Mouse (Mus musculus) thymus, postnatal 14 days (tissue): ENCODE measurements around the gene Btnl6.
A peak's percentile ranks its signal among the peaks of the same experiment; 100 is the strongest.
"Not testable (repeated sequence)": the region's sequence is repeated elsewhere in the genome, so short reads cannot be mapped to it uniquely, and the experiment has no call there.

ENCODE experiments used
- DNase-seq: peaks from one replicate; pipeline ENCODE4 v3.0.0; 2021

Gene Btnl6

DNA sequence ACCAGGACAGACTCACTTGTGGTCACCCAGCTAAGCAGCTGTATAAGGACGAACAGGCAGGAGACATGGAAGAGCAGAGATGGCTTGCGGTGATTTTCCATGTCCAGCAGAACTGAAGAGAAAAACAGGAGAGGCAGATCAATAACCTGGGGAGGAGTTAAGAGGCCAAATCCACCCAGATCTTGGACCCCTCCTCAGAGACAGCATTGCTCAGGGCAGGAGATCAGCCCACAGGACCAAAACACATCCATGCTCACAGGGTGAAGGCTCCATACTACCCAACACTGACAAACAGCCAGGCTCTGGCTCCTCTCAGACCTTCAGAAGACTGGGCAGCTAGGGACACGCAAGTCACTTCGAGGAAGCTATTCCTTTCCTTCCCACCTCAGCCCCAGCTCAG is at the start of gene Btnl6:
TSS of gene Btnl6 (minus strand) at position 101 of the 400 bp plus-strand sequence.
- no peak for DNase-seq

DNA sequence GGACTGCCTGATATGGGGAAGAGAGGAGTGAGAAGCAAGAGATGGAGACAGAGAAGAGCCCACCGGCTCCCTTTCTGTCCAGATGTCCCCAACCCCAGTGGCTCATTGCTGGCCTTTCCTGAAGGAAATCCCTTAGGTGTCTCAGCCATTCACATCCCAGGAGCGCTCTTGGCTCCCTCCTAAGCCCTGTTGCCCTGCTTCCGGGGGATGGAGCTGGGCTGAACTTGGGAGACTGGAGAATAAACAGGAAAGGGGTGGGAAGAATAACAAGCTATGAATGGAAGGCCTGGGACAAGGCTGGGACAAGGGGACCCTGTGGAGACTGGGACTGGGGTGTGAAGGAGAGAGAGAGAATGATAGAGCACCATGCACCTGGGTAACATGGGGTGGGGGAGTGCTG is 47.6 kb upstream of the Btnl6 start:
- DNase-seq: no peak

DNA sequence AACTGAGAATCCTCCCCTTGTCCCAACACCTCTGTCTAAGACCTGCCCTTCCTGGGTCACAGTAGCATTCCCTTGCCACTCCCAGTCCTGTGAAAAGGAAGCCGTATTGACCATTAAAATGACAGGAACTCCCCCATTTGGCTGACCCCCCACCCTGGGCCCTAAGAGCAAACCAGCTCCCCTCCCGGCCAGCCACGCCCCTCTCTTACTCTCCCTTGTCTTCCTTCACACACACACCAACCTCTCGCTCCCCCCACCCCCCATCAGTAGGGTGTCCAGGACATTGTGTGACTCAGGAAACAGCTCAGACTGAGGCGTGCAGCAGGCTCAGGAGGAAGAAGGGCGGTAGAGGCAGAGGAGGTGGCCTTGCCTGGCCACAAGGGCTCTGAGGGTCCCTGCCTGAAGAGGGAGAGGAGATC is 46.9 kb upstream of the Btnl6 start, which contains the start of gene Notch4:
TSS of gene Notch4 (plus strand) at position 266 of the 419 bp plus-strand sequence.
- DNase-seq: no peak

DNA sequence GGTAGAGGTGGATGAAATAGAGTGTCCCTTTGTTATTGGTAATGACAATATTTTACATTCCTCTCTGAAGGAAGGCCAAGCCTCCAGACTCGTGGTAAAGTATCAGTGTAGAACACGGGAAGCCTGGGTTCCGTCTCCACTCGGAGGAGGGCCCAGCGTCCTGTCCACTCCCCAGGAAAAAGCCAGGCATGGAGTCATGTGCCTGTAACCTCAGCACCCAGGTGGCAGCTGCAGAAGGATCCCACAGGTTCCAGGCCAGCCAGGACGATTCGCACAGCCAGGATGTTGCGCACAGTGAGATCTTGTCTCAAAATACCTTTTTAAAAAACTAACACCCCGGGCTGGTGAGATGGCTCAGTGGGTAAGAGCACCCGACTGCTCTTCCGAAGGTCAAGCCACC is 46.2 kb upstream of the Btnl6 start:
- DNase-seq: no peak

DNA sequence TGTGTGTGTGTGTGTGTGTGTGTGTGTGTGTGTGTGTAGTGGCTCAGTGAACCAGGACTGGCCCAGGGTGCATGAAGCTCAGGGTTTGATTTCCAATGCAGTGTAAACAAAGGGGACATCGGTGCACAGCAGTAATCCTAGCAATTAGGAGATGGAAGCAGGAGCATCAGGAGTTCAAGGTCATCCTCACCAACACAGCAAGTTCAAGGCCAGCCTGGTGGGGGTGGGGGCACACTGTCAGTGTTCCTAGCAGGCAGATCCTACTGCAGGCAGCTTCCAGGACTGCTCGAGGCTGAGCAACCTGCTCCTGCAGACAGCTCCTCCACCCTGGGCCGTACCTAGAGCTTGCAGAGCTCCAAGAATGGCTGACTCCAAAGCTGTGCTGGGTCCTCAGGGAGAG is 45.4 kb upstream of the Btnl6 start:
- no peak for DNase-seq

DNA sequence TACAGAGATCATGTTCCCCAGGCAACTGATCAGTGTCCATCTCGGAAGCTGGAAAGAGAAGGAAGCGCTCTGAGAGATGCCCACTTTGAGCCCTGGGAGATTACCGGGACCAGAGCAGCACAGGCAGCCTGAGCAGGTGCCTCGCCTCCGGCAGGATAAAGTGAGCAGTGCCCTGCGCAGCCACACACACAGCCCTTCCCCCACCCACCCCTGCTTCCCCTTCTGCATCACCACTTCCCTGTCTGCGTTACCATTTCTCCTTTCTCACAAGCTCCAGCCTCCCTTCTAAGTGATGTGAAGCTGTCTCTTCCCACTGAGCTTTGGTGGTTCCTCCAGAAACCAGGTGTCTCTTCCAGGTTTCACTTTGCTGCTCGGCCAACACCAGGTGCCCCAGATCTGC is 44.0 kb upstream of the Btnl6 start:
- DNase-seq: peak; percentile 32

DNA sequence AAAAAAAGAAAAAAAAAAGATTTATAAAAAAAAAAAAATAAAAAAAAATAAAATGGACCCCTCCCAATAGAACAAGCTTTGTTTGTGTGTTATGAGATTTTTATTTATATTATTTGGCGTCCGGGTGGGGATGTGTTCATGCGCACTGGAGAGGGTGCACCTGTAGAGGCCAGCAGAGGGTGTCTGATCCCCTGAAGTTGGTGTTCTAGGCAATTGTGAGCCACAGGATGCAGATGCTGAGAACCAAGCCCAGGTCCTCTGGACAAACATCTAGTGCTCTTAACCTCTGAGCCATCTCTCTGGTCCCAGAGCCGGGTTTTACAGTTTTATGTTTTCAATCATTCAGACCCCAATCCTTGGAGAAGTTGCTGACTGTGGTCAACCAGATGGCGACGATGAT is 43.3 kb upstream of the Btnl6 start:
- DNase-seq: no peak

DNA sequence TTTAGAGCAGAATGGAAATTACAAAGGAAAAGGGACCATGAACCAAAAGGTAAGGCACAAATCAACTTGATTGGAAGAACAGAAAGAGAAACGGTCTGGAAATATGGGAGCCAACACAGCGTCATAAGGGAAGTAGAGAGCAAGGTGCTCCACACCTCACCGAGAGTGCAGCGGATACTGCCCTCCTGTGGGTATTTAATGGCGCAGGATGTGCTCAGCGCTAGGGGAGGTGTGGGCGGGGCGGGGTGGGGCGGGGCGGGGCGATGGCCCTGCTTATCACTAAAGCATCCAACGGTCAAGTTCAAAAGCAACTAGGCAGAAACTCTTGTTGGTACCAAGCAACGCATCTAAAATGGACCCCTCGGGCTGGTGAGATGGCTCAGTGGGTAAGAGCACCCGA is 42.7 kb upstream of the Btnl6 start:
- no peak for DNase-seq

DNA sequence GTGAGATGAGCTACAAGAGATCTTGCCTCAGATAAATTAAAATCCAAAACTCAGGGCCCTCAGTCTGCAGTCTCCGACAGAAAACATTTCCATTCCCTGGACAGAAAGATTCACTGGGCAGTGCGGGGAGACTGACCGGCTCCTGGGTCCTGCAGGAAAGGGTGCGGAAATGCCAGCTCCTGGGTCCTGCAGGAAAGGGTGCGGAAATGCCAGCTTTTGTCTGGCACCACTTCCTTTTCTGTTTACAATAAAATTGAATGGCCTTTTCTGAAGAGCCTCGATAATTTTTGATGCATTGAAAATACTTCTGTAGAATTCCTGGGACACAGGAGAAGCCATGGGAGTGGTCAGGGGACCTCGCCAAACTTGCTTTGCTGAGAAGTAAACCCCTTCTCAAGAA is 42.0 kb upstream of the Btnl6 start:
- no peak for DNase-seq

DNA sequence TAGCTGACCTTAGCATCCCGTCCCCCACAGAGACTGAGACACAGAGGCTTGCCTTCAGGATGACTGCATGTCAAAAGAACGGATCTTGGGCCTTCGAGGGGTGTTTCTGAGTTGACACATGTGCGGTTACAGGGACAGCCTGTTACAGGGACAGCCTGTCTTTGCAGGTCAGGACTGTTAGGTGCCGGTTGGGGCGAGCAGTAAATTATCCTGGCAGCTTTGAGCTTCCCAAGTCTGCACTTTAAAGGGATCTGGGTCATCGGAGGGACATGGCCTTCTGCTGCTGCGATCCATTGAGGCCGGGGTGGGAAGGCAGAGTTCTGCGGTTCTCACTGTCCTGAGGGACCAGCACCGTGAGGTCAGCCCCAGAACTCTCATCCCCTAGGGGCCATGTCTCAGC is 40.3 kb upstream of the Btnl6 start:
- DNase-seq: no peak

DNA sequence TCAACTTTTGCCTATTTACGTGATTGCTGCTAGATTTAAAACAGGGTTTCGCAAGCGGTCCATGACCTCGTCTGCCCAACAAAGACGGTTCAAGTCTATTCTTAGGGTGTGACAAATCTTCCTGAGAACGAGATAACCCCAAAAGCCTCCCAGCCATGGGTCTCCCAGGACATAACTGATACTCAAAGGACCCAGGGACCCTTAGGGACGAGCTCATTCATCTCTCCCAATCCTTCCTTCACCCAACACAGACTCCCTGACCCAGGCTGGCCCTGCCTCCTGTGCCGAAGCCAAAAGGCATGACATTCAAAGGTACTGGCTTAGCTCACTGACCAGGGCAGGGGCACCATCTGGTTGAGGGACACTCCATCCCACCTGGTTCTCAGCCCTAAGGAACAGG is 39.3 kb upstream of the Btnl6 start:
- no peak for DNase-seq

DNA sequence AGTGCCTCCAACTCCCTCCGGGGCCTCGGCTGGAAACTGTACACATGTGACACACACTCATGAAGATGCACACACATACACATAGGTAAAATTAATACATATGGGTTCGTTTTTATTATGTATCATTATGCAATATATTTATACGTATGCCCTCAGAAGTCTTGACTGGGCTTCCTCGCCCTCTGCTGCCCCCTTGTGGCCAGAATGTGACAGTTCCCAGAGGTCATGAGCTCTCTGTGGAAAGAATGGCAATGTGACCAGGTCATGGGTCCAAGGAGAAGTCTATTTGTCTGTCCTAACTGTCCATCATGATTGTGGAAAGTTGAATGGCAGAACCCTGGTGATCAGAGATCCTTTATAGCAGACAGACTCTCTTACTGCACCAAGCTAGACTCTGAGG is 38.3 kb upstream of the Btnl6 start:
- DNase-seq: peak; percentile 81

DNA sequence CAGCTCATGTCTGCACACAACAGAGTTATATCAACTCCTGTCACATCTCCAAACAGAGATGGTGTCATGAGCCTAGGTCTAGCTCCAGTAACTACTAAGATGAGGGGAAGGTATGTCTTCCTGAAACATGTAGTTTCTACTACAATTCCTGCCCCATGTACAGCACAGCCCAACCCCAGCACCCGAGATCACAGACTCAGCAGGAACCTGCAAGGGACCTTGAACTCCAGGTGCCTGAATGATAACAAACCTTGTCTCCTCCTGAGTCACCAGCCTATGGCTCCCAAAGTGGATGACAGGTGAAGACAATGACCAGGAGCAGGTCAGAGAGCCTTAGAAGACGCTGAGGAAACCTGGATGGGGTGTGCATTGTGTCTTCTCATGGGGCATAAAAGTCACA is 32.7 kb upstream of the Btnl6 start:
- no peak for DNase-seq

DNA sequence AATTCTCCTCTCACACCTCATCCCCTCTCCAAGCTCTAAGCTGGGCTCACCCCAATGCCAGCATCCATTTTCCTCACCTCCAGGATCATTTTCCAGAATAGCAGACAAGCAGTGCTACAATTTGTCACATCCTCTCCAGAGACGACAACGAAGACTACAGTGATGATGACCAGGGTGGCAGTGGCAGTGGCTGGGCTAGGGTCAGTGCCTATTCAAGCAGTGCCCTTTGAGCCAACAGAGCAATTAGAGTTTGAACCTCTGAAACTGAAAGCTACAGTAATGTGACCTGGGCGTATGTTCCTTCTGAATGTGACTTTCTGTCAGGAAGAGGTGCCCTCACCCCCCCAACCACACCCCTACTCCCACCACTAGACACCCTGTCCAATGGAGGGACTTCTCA is 32.0 kb upstream of the Btnl6 start:
- DNase-seq: no peak

DNA sequence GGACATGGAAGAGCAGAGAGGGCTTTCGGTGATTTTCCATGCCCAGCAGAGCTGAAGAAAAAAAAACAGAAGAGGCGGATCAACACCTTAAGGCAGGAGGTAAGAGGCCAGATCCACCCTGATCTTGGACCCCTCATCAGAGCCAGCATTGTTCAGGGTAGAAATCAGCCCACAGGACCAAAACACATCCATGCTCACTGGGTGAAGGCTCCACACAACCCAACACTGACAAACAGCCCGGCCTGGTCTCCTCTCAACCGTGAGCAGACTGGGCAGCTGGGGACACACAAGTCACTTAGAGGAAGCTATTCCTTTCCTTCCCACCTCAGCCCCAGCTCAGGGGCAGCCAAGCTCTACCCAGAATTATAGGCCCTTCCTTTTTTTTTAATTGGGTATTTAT is 30.4 kb upstream of the Btnl6 start:
- no peak for DNase-seq

DNA sequence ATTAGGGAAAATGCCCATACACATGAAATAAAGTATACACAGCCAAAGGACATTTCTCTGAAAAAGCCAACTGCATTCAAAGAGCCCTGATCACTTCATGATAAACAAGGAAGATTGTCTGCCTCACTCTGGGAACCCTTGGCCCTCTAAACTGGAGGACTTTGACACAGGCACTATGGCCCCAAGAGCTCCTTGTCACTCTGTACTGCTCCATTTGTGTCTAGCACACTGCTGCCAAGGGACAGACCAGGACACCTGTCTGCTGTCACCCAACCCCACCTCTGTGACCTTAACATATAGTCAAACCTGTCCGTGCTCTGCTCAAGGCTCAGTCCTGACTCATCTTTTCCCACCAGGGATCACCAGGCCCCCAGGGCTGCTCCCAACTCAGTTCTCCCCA is 29.6 kb upstream of the Btnl6 start:
- DNase-seq: no peak

DNA sequence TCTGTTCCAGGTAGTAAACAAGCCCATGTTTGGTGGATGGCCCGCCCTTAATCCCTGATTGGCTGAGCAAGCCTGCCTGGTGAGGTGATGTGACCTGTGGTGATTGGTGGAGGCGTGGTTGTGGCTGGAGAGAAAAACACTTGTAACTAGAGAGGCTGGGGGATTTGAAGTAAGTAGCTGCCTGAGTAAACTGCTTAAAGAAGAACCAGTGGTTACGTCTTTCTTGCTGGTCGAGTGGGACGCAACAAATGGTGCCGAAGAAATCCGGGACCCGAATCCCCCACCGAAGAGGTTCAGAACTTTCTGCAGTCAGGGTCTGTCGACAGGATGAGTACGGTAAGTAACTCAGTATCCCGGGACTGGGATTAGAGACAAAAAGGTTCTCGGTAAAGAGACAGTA is 26.4 kb upstream of the Btnl6 start:
- DNase-seq: not testable (repeated sequence)

DNA sequence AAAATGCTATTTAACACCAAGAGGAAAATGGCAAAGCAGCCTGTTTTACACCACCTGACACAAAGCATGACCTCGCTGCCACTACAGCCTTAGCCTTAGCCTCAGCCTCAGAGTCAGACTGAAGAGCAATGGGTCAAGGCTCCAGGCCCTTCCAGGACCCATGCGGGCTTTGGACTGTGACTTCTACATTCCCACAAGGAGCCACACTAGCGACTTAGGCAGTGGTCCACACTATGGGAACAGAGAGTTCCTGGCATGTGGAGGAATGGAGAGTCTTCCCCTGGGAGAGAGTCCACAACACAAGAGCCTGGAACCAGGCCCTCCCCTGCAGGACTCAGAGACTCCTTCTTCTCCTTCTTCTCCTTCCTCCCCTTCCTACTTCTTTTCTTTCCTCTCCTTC is 15.5 kb upstream of the Btnl6 start:
- DNase-seq: no peak

DNA sequence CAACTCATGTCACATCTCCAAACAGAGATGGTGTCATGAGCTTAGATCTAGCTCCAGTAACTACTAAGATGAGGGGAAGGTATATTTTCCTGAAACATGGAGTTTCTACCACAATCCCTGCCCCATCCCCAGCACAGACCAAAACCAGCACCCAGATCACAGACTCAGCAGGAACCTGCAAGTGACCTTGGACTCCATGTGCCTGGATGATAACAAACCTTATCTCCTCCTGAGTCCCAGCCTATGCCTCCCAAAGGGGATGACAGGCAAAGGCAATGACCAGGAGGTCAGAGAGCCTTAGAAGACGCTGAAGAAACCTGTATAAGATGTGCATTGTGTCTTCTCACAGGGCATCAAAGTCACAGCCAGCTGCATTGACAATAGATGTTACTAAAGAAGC is 1.8 kb upstream of the Btnl6 start:
- DNase-seq: no peak

DNA sequence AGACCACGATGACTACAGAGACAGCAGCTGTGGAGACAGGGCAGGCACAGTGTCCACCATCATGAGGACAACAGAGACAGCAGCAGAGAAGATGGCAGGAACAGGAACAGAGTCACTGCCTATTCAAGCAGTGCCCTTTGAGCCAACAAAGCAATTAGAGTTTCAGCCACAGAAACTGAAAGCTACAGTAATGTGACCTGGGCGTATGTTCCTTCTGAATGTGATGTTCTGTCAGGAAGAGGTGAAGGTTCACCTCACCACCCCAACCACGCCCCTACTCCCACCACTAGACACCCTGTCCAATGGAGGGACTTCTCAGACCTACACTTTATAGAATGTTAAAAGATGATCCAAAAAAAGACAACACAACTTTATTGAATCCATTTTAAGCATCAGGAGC is 1.4 kb upstream of the Btnl6 start:
- not testable (repeated sequence) for DNase-seq

DNA sequence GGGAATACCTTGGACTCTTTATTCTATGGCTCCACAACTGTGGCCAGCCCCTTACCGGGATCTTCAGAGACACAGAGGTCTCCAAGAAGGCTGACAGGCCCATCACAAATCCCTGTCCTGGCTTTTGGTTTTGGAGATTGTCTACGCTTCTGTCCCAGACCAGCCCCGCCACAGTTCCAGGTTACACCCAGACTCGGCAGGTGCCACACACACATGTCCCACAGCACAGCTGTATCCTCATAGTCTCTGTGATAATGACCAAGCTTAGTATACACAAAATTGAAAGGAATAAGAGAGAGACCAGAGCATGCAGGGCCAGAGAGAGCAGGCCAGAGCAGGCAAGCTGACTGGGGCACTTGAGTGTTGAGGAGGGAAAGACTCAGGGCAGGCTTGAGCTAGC is 643 bp upstream of the Btnl6 start:
- DNase-seq: no peak

DNA sequence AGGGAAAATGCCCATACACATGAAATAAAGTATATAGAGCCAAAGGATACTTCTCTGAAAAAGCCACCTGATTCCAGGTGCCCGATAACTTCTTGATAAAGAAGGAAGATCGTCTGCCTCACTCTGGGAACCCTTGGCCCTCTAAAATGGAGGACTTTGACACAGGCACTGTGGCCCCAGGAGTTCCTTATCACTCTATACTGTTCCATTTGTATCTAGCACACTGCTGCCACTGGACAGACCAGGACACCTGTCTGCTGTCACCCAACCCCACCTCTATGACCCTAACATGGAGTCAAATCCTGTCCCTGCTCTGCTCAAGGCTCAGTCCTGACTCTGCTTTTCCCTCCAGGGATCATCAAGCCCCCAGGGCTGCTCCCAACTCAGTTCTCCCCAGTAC is 638 bp downstream of the Btnl6 start:
- no peak for DNase-seq

DNA sequence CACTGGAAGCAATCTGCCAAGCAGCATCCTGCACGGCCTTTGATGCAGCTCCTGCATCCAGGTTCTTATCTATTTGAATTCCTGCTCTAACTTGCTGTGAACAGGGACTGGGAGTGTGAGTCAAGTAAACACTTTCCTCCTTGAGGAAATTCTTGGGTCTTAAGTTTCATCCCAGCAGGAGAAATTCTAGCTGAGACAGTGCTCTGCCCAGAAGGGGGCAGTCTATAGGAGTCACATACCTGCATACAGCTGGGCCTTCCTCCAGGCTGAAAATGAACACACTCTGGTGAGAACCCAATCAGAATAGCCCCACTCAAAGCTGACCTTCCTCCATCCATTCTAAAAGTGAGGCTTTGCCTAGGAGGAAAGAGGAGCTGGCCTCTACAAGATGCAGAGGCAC is 5.4 kb downstream of the Btnl6 start:
- not testable (repeated sequence) for DNase-seq

DNA sequence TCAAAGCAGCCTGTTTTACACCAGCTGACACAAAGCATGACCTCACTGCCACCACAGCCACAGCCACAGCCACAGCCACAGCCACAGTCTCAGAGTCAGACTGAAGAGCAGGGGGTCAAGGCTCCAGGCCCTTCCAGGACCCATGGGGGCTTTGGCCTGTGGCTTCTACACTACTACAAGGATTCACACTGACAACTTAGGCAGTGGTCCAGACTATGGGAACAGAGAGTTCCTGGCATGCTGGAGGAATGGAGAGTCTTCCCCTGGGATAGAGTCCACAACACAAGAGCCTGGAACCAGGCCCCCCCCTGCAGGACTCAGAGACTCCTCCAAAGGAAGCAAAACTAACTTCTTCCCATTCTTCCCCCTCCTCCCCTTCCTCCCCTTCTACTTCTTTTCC is 9.6 kb downstream of the Btnl6 start:
- no peak for DNase-seq

DNA sequence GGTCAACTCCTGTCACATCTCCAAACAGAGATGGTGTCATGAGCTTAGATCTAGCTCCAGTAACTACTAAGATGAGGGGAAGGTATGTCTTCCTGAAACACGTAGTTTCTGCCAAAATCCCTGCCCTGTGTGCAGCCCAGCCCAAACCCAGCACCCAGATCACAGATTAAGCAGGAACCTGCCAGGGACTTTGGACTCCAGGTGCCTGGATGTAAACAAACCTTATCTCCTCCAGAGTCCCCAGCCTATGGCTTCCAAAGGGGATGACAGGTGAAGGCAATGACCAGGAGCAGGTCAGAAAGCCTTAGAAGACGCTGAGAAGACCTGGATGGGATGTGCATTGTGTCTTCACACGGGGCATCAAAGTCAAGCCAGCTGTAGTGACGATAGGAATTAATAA is 19.4 kb downstream of the Btnl6 start:
- not testable (repeated sequence) for DNase-seq

DNA sequence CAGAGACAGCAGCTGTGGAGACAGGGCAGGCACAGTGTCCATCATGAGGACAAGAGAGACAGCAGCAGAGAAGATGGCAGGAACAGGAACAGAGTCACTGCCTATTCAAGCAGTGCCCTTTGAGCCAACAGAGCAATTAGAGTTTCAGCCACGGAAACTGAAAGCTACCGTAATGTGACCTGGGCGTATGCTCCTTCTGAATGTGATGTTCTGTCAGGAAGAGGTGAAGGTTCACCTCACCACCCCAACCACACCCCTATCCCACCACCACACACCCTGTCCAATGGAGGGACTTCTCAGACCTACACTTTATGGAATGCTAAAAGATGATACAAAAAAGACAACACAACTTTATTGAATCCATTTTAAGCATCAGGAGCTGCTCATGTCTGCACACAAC is 19.8 kb downstream of the Btnl6 start:
- not testable (repeated sequence) for DNase-seq
